Mouse (Mus musculus) megakaryocyte, embryonic 14.5 days (primary cell): Measurements from ENCODE around the gene Kcnip3. TPM values are rescaled to one million over a fixed set of nuclear protein-coding genes. Genes with fewer than 3 reads are reported as not detected.

Source experiments
- H3K27me3 ChIP-seq: replicated peaks from 2 replicates; pipeline ENCODE3; 2012; ENCODE audit warnings: inconsistent platforms
- H3K36me3 ChIP-seq: replicated peaks from 2 replicates; pipeline ENCODE3; 2012; ENCODE audit warnings: low read length, inconsistent platforms, mixed read lengths
- H3K4me1 ChIP-seq: 2 replicates; pipeline ENCODE4 v1.6.1; 2012; ENCODE audit warnings: inconsistent platforms
- H3K4me3 ChIP-seq: replicated peaks from 2 replicates; pipeline ENCODE3; 2012; ENCODE audit warnings: moderate library complexity, mild to moderate bottlenecking, inconsistent platforms
- H3K9me3 ChIP-seq: 2 replicates; pipeline ENCODE4 v1.6.1; 2012; ENCODE audit warnings: inconsistent platforms
- FLI1 ChIP-seq: IDR thresholded peaks from 2 replicates; pipeline ENCODE4 v1.6.1; 2012; ENCODE audit warnings: low read length, inconsistent platforms, mixed read lengths
- GATA1 ChIP-seq: IDR thresholded peaks from 3 replicates; pipeline ENCODE4 v1.6.1; 2012; ENCODE audit warnings: mixed read lengths, low read length, inconsistent platforms, borderline replicate concordance
- polyA plus RNA-seq: library from polyadenylated mRNA; stranded (reverse); fragments of >175 nt; gene quantifications from 2 replicates; pipeline ENCODE4 v1.2.3, GENCODE M21; 2012; ENCODE audit warnings: low replicate concordance; ENCODE audit not compliant: insufficient read depth

Gene Kcnip3
- polyA plus RNA-seq, 1 experiment: 0.16 TPM

DNA sequence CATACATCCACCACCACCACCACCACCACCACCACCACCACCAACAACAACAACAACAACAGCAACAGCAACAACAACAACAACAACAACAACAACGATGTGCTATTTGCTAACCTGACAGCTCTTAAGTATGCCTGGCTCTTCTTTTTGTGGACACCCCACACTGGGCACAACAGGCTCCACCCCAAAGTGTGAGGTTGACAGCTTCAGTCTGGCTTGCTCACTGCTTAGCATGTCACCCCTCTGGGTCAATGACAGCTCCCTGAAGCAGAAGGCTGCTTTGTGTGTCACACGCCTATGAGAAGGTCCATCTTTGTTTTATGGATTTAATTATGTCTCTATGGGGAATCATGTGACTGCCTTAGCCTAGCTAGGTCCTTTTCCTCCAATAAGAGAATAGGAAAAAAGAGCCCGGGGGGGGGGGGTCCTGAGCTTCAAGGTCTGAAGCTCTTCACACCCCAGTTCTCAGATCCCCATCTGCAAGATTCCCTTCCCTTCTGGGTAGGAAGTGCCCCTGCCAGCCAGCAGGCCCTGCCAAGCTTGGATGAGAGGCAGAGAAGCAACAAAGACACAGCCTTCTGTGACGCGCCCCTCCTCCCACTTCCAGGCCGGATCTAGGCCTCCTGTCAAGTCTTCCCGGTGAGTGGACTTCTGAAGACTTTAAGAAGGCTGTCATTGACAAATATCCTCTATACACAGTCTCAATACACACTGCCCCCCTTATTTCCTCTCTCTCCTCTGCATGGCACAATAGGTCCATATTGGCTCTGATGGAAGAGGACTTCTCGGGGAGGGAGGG lies 17.9 kb downstream of the Kcnip3 start:
- no peaks in the 10 kb centered on the region for H3K9me3 ChIP-seq
- H3K4me1 ChIP-seq: peaks cover 27% of the 10 kb centered on the region
- no peaks in the 10 kb centered on the region for H3K36me3 ChIP-seq
- H3K4me3 ChIP-seq: no peak overlapping the region
- TF ChIP-seq GATA1: no peak
- no peak for TF ChIP-seq FLI1
- peaks cover 80% of the 10 kb centered on the region for H3K27me3 ChIP-seq

GRCm38 (mm10) chr2:127501061-127501460 lies 20.8 kb downstream of the Kcnip3 start:
- Histone ChIP-seq H3K9me3 (no peaks in the 10 kb centered on the region), H3K4me1 (peaks cover 37% of the 10 kb centered on the region), H3K4me3 (no peak overlapping the region), H3K36me3 (no peaks in the 10 kb centered on the region), H3K27me3 (peaks cover 80% of the 10 kb centered on the region)
- TF ChIP-seq GATA1 (no peak), FLI1 (no peak)

DNA sequence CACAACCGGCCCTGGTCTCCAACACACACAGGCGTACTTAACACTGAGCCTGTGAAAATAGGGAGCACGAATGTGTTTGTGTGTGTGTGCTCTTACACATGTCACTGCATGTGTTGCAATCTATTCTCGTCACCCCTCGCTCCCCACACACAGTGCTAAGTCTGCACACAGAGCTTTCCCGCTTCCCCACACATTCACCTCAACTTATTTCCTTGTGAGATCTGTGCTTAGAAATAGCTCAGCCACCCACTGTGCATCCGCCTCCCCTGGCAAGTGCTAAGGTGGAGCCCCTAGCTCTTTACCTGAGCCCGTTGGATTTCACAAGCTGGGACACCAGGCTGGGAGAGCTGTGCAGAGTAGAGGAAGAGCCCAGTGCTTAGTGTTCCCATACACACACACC lies 23.1 kb downstream of the Kcnip3 start:
- peaks cover 72% of the 10 kb centered on the region for H3K27me3 ChIP-seq
- peaks cover 39% of the 10 kb centered on the region for H3K4me1 ChIP-seq
- H3K36me3 ChIP-seq: no peaks in the 10 kb centered on the region
- TF ChIP-seq FLI1 (no peak), GATA1 (no peak)
- H3K4me3 ChIP-seq: no peak overlapping the region
- H3K9me3 ChIP-seq: no peaks in the 10 kb centered on the region

GRCm38 (mm10) chr2:127496321-127496720 lies 25.6 kb downstream of the Kcnip3 start:
- Histone ChIP-seq H3K36me3 (no peaks in the 10 kb centered on the region), H3K27me3 (peaks cover 70% of the 10 kb centered on the region), H3K9me3 (no peaks in the 10 kb centered on the region), H3K4me3 (no peak overlapping the region), H3K4me1 (peaks cover 39% of the 10 kb centered on the region)
- TF ChIP-seq GATA1 (no peak), FLI1 (no peak)

DNA sequence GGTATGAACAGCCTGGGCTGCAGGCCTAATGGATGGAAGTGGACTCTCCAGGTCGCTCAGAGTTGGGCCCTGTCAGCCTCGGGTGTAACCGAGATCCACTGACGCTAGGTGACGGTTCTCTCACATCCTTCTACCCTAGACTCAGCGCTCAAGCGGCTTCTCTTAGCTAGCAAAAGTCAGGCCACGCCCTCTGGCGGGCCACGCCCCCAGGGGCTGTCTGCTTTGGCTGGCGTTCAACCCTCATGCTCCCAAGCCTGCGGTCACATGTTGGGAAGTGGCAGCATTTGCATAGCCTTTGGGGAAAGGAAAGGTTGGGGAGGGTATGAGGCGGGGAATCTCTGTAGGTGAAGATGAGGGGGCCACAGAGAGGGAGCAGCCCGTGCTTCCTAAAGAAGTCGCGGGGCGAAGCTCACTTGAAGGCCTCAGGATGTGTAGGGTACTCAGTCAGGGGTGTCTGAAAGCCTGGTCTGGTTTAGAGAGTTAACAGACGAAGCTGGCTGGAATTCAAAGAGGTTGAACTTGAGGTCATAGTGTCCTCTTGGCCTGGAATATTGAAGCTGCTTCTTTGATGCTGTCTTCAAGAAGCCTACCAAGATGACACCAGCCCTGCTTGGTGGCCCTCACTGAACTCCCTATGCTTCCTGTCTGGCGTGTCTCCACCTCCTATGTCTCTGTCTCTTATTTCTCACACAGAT lies 37.3 kb downstream of the Kcnip3 start:
- no peaks in the 10 kb centered on the region for H3K9me3 ChIP-seq
- H3K27me3 ChIP-seq: peaks cover 93% of the 10 kb centered on the region
- peak overlapping the region; percentile 83 for H3K4me3 ChIP-seq
- no peak for TF ChIP-seq FLI1
- no peak for TF ChIP-seq GATA1
- peaks cover 37% of the 10 kb centered on the region for H3K4me1 ChIP-seq
- no peaks in the 10 kb centered on the region for H3K36me3 ChIP-seq

- TF ChIP-seq FLI1: no peak
- TF ChIP-seq GATA1: no peak
- Histone ChIP-seq H3K27me3 (peaks cover 99% of the 10 kb centered on the region), H3K4me1 (peaks cover 37% of the 10 kb centered on the region), H3K9me3 (no peaks in the 10 kb centered on the region), H3K4me3 (peak overlapping the region; percentile 89), H3K36me3 (no peaks in the 10 kb centered on the region)
These were observed 38.9 kb downstream of the Kcnip3 start for GRCm38 (mm10) chr2:127483001-127483400.

DNA sequence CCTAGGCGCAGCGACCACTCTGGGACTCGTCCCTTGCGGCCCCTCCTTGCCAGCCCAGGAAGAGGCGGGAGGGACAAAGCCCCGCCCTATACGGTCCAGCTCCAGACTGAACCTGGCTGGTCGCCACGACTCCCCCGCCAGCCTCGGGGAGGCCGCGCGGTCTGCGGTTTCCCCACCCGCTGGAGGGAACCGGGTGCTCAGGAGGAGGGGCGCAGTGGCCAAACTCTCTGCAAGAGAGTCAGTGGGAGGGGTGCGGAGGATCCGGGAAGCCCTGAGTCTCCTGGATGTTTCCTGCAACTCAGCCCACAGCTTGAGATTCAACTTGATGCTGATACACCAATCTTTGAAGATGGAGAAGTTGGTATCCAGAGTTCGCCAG lies 39.4 kb downstream of the Kcnip3 start:
- no peaks in the 10 kb centered on the region for H3K9me3 ChIP-seq
- peaks cover 95% of the 10 kb centered on the region for H3K27me3 ChIP-seq
- no peaks in the 10 kb centered on the region for H3K36me3 ChIP-seq
- H3K4me1 ChIP-seq: peaks cover 37% of the 10 kb centered on the region
- peak overlapping the region; percentile 89 for H3K4me3 ChIP-seq
- TF ChIP-seq FLI1 (no peak), GATA1 (no peak)

DNA sequence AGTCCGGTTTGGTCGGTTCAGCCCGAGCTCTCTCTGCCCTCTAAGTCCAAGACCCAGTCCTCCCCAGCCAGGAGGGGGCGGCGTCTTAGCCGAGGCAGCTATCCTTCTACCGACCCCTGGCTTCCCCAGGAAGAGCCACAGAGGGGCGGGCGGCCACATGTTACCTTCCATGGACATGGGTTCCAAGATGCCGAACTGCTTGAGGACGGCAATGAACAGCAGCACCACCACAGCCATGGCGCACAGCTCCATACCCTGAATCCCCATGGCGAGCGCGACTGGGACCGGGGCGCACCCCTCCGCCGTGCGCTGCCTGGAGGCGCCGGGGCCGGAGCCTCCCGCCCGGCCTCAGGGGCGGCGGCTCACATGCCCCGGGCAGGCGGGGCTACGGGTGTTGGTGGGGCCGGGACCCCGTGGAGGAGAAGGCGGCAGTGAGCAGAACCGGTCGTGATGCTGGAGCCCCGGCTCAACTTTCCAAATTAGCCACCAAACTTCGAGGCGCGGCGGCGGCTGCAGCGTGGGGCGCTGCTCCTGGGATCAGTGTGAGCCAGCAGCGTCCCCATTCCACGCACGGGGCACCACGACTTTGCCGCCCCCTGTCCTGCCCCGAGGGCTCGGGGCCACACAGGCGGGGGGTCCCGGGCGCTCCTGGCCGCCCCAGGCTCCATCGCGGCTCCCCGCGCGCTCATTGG lies 39.9 kb downstream of the Kcnip3 start:
- H3K9me3 ChIP-seq: no peaks in the 10 kb centered on the region
- peak overlapping the region; percentile 89 for H3K4me3 ChIP-seq
- TF ChIP-seq FLI1 (no peak), GATA1 (no peak)
- peaks cover 95% of the 10 kb centered on the region for H3K27me3 ChIP-seq
- peaks cover 37% of the 10 kb centered on the region for H3K4me1 ChIP-seq
- H3K36me3 ChIP-seq: no peaks in the 10 kb centered on the region

- no peak overlapping the region for H3K4me3 ChIP-seq
- no peaks in the 10 kb centered on the region for H3K36me3 ChIP-seq
- peaks cover 86% of the 10 kb centered on the region for H3K27me3 ChIP-seq
- H3K9me3 ChIP-seq: no peaks in the 10 kb centered on the region
- TF ChIP-seq FLI1 (no peak), GATA1 (no peak)
- H3K4me1 ChIP-seq: peaks cover 40% of the 10 kb centered on the region
These were observed 42.1 kb downstream of the Kcnip3 start for GRCm38 (mm10) chr2:127479763-127480162.

- TF ChIP-seq GATA1 (no peak), FLI1 (no peak)
- Histone ChIP-seq H3K36me3 (no peaks in the 10 kb centered on the region), H3K4me3 (no peak overlapping the region), H3K27me3 (peaks cover 81% of the 10 kb centered on the region), H3K4me1 (peaks cover 35% of the 10 kb centered on the region), H3K9me3 (no peaks in the 10 kb centered on the region)
These were observed 42.7 kb downstream of the Kcnip3 start for GRCm38 (mm10) chr2:127479210-127479609.
